Mouse (Mus musculus) cerebellum, postnatal 14 days (tissue): Measurements from ENCODE around the gene Zfp385c.
A peak's percentile ranks its signal among the peaks of the same experiment; 100 is the strongest.

Experiments used
- DNase-seq, 2 experiments: peaks; one replicate each; pipeline ENCODE4 v3.0.0; 2021; ENCODE audit warnings: mixed read lengths in 2 of 2

Zfp385c gene

DNA sequence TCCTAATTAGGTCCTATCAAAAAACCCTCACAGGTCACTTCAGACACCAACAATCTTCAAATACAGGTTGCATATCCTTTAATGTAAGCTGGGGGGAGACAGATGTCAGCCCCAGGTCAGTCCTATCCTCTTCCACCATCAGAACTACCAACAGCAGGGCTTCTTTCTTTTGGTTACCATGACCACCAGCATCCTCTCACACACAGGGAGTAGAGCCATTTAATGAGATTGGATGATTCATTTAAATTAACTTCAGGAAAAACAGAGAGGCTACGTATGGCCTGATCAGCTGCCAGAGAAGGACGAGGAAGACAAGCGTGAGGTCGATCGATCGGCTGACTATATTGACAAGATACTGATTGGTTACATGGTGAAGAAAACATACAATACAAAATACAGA is 22.7 kb upstream of the Zfp385c start:
- DNase-seq = no peak

DNA sequence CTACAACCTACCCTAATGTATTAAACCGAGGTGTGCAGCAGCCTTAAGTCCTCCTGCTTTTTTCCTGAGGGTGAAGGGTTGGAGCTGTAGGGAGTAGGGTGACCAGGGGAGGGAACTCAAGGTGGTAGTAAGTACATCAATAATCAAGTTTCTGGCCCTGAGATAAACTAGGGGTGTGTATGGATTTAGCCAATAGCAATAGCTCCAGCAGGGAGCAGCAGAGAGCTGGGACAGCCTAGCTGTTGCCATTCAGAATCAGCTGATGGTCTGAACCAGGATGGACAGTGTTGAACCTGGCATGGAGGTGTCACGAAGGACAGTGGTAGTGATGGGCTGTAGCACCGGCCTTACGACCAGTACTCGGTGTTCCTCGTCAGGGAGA is 22.3 kb upstream of the Zfp385c start:
- peak; percentile 92 to 96 for DNase-seq

DNA sequence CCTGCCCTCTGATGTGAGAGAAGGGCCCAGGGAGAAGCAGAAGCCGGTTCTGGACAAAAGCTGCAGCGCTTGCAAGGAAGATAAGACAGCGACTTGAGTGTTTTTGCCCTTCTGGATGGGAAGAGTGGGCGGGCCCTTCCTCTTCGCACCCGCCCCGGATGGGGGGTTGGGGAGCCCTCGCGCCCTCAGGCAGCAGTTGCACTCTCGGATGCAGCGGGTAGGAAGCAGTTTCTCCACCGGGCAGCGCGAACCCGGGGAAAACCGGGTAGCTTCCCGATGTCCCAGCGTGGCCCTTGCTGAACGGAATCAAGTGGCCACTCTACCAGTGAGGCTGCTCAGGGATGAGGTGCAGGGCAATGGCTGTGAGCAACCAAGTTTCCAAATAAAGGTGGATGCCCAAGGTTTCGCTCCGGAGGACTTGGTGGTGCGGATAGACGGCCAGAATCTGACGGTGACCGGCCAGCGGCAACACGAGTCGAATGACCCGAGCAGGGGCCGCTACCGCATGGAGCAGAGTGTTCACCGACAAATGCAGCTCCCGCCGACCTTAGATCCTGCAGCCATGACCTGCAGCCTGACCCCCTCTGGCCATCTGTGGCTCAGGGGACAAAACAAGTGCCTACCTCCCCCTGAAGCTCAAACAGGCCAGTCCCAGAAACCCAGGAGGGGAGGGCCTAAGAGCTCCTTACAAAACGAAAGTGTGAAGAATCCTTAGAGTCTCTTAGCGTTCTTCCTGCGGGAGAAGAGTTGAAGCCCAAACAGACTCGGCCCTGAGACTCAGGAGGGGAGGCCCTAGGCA is 21.7 kb upstream of the Zfp385c start, which contains the start of gene Hspb9:
Hspb9 (plus strand) TSS at position 116 of the 799 bp plus-strand sequence.
- no peak for DNase-seq

DNA sequence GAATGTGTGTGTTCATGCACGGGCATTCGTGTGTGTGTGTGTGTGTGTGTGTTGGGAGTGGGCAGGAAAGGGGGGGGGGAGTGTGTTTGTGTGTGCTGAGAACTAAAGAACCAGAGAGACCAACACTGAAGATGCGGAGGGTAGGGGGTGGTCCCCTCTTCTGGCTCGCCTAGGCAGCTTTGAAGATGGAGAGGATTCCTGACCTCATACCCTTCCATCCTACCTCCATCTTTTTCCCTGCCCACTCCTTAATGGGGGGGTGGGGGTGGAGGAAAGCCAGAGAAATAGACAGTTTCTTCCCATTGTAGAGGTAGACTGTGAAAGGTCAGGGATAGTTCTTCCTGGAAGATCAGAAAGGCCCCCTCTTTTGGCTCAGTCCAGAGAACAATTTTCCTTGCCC is 20.9 kb upstream of the Zfp385c start:
- DNase-seq = no peak

DNA sequence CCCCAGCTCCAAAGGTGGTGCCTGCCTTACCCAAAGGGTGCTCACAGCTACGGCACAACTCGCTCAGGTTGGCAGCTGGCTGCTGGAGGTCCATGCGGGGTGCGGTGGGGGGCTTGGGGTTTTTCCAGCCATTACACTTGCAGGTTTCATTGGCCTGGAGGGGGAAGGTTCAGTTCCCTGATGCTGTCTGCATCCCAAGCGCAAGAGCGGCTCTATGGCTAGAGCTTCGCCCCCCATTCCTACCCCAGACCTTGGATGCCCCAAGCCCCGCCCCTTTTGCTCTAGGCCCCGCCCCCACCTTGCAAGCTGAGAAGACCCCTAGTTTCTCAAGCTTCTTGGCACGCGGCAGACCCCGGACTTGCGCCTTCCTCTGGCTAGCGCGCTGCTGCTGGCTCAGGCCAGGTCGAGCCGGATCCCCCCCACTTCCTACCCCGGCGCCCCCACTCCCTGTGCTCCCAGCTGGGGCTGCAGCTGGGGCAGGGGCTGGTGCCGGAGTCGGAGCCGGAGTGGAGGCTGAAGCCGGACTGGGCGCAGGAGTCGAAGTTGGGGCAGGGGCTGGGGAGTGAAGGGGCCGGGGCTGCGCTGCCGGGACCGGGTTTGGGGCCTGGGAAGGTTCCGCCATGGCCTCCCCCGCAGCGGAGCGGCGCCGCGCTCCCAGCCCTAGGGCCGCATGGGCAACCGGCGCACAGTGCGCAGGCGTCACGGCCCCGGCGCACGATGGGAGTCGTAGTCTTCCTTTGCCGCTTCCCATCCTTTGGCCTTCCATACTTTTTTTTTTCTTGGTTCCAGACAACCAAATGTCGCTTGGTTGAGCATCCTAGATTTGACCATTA is 19.7 kb upstream of the Zfp385c start, which contains the start of gene Kat2a:
Kat2a (minus strand) TSS at position 683 of the 833 bp plus-strand sequence.
- DNase-seq = peak; percentile 90 to 92

DNA sequence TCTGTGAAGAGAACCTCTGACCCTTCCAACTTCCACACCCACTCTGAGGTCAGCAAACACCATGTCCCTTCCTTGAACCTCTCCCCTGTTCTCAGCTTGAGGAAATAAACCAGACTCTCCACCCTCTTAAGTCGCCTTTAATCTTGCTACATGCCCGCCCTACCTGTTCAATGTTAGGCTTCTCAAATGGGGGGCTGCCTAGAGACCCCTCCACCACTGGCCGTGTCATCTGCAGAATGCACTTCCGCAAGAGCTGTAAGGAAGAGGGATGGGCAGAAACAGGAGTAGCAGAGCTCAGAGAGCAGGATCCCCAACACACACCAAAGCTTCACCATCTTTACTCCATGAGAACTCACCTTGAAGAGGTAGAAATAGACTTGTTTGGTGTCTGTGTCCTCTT is 18.7 kb upstream of the Zfp385c start:
- no peak for DNase-seq

DNA sequence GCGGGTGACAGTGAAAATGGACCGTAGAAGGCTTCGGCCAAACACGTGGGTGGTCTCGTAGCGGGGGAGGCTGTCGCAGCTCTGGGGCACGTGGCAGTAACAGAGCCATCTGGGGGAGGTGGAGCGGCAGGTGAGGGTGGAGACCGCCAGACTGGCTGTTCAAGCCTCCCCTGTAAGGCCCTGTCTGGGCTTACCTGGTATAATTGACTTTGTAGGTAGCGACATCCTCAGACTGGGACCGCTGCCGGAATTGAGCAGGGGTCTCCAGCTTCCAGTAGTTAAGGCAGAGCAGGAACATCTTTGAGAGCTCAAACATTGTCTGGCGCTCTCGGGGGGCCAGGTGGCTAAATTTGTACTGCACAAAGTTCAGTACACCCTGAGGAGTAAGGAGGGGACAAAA is 18.3 kb upstream of the Zfp385c start:
- no peak for DNase-seq

DNA sequence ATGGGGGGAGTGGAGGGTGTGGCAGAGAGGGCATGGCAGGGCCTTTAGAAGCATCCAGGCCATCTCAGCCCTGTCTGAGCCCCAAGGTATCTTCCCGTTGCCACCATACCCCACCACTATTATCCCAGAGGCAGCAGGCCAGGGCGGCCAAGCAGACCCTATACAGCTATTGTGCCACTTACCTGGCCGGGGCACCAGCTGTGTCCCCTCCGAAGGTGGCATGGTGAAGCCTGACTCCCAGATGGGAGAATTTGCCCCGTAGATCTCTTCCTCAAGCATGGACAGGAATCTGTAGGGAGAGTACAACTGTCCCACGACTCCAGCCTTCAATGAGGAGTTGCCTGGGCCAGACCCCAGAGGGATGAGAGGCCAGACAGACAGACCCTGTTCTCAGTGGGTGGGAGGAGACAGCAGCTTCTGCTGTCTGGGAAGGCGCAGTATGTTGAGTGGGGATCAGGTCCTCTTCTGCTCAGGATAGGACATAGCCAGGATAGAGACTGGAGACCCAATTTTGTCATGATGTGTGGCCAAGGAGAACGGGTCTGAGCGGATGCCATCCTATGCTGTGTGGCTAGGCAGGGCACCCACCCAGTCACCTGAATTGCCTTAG is 17.1 kb upstream of the Zfp385c start:
- DNase-seq = no peak

DNA sequence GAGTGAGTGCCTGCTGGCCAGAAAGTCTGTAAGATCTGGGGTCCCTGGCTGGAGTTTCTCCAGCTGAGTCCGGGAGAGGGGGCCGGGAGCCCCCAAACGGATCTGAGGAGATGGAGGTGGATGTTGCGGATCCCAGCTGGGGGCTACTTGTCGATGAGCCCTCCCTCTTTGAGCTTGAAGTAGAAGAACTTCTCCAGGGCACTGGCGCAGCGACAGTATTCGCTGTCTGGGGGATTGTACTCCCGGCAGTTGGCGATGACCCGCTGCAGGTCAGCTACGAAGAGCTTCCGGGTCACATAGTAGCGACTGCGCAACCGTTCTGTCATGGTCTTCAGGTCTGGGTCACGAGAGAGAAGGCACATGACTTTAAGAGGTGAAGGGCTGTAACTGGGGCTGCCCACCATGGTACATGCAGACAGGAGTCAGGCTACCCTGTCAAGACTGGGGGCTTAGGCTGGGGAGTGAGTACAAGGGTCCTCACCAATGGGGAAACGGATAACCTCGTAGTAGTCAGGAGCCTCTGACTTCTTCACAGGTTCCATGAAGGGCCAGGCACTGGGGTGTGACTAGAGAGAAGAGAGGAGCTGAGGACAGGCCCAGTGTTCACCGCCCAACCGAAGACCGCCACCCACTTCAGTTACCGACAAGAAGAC is 13.0 kb upstream of the Zfp385c start:
- no peak for DNase-seq

DNA sequence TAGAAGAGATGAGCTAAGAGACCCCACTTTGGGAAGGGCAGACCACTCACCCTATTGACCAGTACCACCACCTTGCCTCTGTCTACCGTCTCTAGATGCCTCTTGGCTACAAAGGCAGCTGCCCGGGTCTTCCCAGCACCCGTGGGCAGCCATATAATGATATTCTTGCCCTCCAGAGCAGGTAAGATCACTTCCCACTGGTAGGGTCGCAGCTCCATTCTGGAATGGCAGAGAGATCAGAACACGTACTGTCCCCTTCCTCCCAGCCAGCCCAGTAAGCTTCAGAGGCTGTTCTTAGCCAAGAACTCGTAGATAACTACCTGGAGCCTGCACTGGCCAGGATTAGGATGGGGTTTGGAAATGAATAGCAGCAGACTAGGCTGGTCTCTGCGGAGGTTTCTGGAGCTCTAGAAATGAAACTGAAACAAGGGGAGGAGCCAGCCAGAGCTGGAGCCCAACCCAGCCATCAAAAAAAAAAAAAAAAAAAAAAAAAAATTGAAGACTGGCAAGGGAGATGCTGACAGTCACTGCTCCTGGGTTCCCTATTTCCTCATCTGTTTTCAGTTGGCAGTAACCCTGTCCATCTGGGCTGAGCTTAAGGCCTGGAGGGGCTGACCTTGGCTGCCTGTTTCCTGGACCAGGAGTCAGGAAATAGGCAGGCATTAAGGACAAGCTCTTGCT is 11.7 kb upstream of the Zfp385c start, which contains the start of gene Dhx58:
Dhx58 (minus strand) TSS at position 421 of the 681 bp plus-strand sequence.
- no peak for DNase-seq

DNA sequence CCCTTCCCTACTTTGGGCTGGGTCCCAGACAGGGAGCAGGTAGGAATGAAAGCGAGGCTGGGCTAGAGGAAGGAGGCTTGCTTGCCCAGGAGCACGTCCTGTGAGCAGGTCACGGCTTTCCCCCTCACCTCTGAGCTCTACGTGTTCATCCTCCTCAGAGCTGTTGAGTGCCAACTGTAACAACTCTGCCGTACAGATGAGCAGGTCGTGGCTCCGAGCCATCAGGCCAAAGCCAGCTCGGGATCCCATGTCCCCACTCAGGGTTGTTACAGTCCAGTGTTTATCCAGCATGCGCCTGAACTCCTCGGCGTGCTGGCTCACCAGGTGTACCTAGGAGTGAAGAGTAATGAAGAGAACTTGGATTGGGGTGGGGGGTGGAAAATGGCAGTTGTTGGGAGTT is 11.1 kb upstream of the Zfp385c start:
- DNase-seq = no peak

DNA sequence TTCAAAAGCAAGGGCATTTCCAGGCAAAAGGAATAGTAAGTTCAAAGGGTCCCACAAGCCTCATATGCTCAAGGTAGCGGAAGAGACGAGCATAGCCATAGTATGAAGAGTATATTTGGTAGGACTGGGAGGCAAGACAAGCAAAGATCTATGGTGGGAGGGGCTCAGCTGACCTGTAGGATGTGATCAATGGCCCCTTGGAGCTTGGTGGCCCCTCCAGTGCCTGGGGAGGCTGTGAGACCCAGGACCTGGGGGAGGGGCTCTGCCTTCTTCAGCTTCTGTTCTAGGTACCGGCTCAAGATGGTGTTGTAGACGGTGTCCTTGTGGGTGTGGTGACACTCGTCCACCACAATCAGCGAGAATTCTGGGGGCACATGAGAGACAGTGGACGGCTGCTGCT is 10.7 kb upstream of the Zfp385c start:
- DNase-seq = no peak

DNA sequence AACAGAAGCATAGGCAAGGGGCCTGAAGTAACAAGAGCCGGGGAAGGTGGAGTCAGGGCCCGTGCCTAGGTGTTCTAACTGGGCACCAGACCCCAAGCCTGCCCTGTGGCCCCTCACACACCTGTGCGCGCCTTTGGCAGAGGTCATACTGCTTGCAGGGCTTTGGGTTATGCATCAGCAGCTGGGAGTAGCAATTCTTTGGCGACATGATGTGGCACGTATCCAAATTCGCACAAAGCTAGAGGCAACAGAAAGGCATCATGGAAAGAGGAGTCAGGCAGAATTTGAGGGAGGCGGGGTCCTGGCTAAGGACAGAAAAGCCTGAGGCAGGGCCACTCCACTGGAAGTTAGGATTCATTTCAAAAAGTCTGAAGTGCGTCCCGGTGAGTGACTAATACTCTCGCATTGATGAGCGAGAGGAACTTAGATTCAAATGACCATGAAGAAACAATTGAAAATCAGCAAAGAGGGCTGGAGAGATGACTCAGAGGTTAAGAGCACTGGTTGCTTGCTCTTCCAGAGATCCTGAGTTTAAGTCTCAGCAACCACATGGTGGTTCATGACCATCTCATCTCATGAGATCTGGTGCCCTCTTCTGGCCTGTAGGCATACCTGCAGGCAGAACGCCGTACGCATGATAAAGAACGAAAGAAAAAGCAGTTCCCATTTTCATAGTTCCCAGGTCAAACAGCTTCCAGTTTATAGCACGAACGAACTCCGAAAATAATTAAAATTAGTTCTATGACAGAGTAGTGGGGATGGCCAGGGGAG is 10.0 kb upstream of the Zfp385c start:
- peak; percentile 80 to 81 for DNase-seq

DNA sequence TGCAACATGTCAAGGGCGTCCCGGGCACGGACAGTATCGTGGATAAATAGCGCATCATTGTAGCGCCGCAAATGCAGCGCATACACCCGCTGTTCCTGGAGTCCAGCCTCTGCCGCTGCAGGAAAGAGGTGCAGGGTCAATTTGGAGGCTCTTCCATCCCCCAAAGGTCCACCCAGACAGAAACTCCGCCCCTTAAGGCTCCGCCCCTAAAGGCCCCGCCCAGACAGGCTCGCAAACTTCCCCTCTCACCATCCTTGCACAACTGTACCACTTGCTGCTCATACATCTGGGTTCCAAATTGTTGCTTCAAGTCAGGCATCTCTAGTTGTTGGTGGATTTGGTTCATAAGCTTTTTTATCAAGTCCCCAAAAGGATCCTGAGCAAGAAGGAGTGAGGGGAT is 9.0 kb upstream of the Zfp385c start:
- DNase-seq = no peak

DNA sequence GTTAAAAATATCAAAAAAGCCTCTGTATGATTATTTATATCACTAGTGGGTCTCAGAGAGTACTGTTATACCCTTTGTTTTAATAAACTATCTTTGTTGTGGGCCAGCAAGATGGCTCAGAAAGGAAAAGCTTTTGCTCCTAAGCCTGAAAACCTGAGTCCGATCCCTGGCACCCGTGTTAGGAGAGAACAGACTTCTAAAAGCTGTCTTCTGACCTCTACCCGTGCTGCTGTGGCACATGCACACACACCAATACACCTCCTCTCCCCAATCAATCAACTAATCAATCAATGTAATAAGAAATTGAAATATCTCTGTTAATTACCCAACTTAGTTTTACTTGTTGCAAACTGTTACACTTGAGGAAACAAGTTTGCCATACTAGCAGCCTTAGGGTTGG is 8.5 kb upstream of the Zfp385c start:
- DNase-seq = no peak

DNA sequence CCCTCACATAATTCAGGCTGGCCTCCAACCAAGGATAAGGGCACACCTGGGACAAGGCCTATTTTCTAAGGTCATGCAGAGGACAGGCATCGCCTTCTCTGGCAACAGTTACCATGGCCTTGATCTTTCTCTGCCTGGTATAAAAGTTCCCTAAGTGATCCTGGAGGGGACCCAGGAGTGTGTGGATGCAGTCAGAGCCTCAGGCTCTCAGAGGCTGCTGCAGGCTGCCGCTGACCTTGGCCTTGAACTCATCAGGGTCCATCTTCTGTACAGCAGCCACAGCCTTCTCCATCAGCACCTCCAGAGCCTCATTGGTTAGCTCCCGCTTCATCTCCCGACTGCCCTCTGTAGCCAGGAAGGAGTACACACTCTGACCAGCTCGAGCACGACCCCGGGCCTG is 5.7 kb upstream of the Zfp385c start:
- DNase-seq = no peak

DNA sequence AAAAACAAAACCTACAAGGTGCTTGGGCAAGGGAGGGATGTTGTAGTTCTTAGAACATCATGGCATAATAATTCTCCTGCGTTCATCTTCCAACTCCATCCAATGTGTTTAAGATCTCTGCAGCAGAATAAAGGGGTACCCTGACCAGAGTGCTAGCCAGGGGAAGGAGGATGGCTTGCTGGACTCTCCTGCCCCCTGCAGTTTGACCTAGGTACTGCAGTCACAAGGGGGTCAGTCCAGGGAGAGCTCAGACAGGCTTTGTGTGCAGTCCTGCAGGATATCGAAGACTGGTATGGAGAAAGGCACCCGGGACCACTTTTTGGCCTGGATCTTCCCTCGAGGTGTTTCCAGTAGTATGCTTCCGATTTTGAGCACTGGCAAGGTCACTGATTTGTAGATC is 2.7 kb upstream of the Zfp385c start:
- peak; percentile 94 to 96 for DNase-seq

DNA sequence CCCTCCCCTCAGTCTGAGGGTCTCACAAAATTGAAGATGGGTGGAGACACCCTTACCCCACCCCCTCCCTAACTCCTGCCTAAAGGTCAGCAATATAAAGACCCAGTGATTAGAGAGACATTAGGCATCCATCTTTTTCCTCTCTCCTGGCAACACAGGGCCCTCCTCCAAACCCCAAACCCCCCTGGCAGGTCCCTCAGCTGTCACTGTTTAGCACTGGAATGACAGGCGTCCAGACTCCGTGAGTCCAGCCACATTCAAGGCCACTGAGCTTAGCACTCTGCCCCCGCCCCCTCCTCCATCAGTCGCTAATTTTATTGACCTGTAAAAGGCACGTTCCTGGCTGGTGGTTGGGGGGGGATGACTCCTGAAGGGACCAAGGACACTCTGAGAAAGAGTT is 899 bp upstream of the Zfp385c start:
- DNase-seq = no peak

DNA sequence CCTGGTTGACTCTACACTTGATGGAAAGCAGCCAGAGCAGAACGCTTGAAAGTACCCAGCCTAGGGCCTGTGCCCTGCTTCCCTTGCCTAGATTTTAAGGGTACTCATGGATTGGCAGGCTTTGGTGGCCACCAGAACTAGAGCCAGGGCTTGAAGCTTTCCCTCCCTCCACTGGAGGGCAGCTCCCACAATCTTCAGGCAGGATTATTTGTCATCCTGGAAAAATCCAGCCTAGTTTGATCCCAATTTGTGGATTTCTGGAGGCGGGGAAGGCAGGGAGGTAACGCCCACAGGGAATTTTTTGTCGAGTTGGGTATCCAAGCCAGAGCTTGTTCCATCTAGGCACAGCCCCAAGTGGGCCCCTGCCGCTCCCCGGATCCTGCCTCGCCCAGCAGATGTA is 1.9 kb downstream of the Zfp385c start:
- no peak for DNase-seq

DNA sequence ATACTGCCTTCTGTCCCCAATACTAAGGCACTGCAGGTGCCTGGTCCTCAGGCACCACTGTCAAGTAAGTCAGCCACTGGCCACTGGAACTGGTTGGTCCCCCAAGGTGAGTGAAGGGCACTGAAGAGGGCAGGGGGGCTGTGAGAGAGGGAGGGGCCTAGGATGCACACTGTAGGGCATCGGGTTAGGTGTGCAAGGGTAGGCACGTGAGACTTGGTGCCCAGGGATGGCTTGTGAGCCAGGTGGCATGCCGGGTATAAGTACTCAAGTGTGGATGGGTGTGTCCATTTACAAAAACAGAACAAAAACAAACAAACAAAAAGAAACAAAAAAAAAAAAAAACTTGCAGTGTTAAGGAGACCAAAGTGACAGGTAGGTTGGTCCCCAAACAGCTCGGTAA is 3.8 kb downstream of the Zfp385c start:
- DNase-seq = no peak

DNA sequence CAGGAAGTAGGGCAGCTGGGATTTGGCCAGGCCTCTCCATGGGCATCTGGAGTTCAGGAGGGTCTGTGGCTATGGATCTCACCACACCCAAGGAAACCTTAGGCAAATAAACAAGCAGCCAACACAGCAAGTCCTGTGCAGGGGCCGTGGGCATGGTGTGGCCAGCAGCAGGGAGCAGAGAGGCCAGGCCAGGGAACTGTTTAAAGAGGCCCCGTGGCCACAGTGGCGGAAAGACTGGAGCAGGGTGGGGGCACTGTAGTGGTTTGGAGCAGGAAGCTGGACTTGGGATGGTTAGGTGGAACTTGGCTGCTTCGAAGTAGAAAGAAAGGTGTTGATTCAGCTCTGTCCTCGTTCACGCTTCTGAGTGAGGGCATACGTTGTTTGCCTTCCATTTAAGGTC is 5.0 kb downstream of the Zfp385c start:
- DNase-seq = no peak

DNA sequence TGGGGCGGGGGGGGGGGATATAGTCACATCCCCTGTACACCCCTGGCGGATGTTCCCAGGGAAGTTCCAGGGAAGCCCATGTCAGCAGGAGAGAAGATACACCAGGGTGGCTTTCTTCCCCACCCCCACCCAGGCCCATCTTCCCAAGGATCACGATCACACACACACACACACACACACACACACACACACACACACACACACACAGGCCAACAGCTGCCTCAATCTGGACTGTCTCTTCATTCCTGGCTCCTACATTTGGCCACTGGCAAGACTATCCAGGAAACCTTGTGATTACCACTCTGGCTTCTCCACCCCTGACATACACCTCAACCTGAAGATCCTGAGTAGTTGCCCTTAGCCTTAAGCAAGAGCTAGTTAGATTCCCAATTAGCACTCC is 6.9 kb downstream of the Zfp385c start:
- DNase-seq = no peak
